Mouse (Mus musculus): ENCODE measurements around the gene Ctla4.

Ctla4 gene

GRCm38 (mm10) chr1:60866043-60866442 lies 20.8 kb upstream of the Ctla4 start:
- no peak for DNase-seq

- DNase-seq, result peak; percentile 79
Measured at GRCm38 (mm10) chr1:60868333-60869277, 18.2 kb upstream of the Ctla4 start.

- DNase-seq, result no peak
Measured at GRCm38 (mm10) chr1:60875267-60875666, 11.5 kb upstream of the Ctla4 start.

- no peak for DNase-seq
Measured at GRCm38 (mm10) chr1:60880116-60880867, 6.5 kb upstream of the Ctla4 start.

GRCm38 (mm10) chr1:60882792-60883191 lies 4.0 kb upstream of the Ctla4 start:
- no peak for DNase-seq

- DNase-seq, result no peak
Measured at GRCm38 (mm10) chr1:60883279-60883678, 3.5 kb upstream of the Ctla4 start.

GRCm38 (mm10) chr1:60884611-60885010 lies 2.2 kb upstream of the Ctla4 start:
- DNase-seq, result no peak

GRCm38 (mm10) chr1:60898127-60898932 lies 11.5 kb downstream of the Ctla4 start:
- peak; percentile 8 for DNase-seq

GRCm38 (mm10) chr1:60898933-60899210 lies 12.1 kb downstream of the Ctla4 start:
- no peak for DNase-seq

- peak; percentile 3 for DNase-seq
Measured at GRCm38 (mm10) chr1:60899244-60899643, 12.4 kb downstream of the Ctla4 start.

GRCm38 (mm10) chr1:60902547-60902946 lies 15.7 kb downstream of the Ctla4 start:
- no peak for DNase-seq

- no peak for DNase-seq
Measured at GRCm38 (mm10) chr1:60903126-60903525, 16.3 kb downstream of the Ctla4 start.

- DNase-seq, result no peak
Measured at GRCm38 (mm10) chr1:60904456-60904978, 17.7 kb downstream of the Ctla4 start.

- DNase-seq, result no peak
Measured at GRCm38 (mm10) chr1:60907466-60907865, 20.7 kb downstream of the Ctla4 start.

GRCm38 (mm10) chr1:60908751-60909161 lies 22.0 kb downstream of the Ctla4 start:
- no peak for DNase-seq

- DNase-seq, result no peak
Measured at GRCm38 (mm10) chr1:60909746-60910145, 22.9 kb downstream of the Ctla4 start.

- DNase-seq, result no peak
Measured at GRCm38 (mm10) chr1:60910796-60911195, 24.0 kb downstream of the Ctla4 start.

GRCm38 (mm10) chr1:60911631-60912030 lies 24.8 kb downstream of the Ctla4 start:
- DNase-seq, result no peak

GRCm38 (mm10) chr1:60913305-60913704 lies 26.5 kb downstream of the Ctla4 start:
- no peak for DNase-seq

GRCm38 (mm10) chr1:60916281-60916781 lies 29.5 kb downstream of the Ctla4 start:
- peak; percentile 25 for DNase-seq

GRCm38 (mm10) chr1:60920493-60921355 lies 33.9 kb downstream of the Ctla4 start:
- no peak for DNase-seq

- no peak for DNase-seq
Measured at GRCm38 (mm10) chr1:60929036-60929435, 42.2 kb downstream of the Ctla4 start.
